Mouse (Mus musculus): ENCODE data around the gene Rgs7. TPM values are rescaled to one million over a fixed set of nuclear protein-coding genes. Genes with fewer than 3 reads are reported as not detected.

Rgs7 gene
- polyA plus RNA-seq, 1 experiment from 2014 or later, result 48.2 TPM

- no peak overlapping the region for H3K4me2 ChIP-seq
These were observed 19.2 kb downstream of the Rgs7 start for GRCm38 (mm10) chr1:175473060-175473459.

DNA sequence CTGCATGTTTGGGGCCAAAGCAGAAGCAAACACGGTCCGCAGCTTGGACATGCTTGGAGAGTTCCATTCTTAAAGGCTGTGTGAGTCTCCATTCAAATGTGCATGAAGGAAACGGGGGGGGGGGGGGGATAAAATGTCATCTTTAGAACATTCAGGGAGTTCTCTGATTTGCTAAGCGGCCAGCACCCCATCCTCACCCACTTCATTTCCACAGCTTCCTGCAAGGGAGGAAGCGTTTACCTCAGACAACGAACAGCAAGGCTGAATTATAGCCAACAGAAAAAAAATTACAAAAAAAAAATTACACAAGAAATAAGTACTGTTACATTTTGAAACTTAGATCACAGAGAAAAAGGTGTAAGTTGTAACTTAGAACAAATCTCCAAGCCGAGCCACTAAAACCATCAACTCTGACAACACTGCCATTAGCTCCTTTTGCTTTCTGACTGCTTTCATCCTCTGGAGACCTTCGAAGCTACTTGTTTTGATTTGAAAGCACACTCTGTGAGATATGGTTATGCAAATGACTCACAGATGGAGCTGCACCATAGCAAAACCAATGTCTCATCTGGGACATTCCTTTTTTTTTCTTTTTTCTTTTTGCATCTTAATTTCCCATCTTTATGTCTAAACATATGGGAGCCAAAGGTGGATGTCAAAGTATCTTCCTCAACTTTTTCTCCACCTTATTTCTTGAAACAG is 23.1 kb downstream of the Rgs7 start:
- no peak overlapping the region for H3K9ac ChIP-seq (replicated peaks)
- ATAC-seq (ENCODE audit: low FRiP score), result no peak
- WGBS, result 56% methylated on average over 8 of the region's 8 CpGs
- no peaks in the 10 kb centered on the region for H3K4me1 ChIP-seq
- H3K4me2 ChIP-seq, result no peak overlapping the region
- no peaks in the 10 kb centered on the region for H3K27me3 ChIP-seq (replicated peaks)
- no peaks in the 10 kb centered on the region for H3K9me3 ChIP-seq (replicated peaks)
- H3K36me3 ChIP-seq, result no peaks in the 10 kb centered on the region
- H3K27ac ChIP-seq (replicated peaks), result no peak overlapping the region
- H3K4me3 ChIP-seq (replicated peaks), result no peak overlapping the region

More at GRCm38 (mm10) chr1:175473060-175473459, 19.2 kb downstream of the Rgs7 start:
- Histone ChIP-seq H3K4me3 (replicated peaks) (no peak overlapping the region), H3K9ac (replicated peaks) (no peak overlapping the region), H3K27me3 (replicated peaks) (no peaks in the 10 kb centered on the region), H3K27ac (replicated peaks) (no peak overlapping the region), H3K9me3 (replicated peaks) (no peaks in the 10 kb centered on the region), H3K4me1 (no peaks in the 10 kb centered on the region), H3K36me3 (0 out of 2 replicates have a peak, but pooled peaks cover 6% of the 10 kb centered on the region)
- no peak for ATAC-seq (ENCODE audit: low FRiP score)
- WGBS, result 88% methylated on average over 5 of the region's 5 CpGs

GRCm38 (mm10) chr1:175464566-175464965 is 27.7 kb downstream of the Rgs7 start:
- Histone ChIP-seq H3K27me3 (replicated peaks) (no peaks in the 10 kb centered on the region), H3K36me3 (no peaks in the 10 kb centered on the region), H3K9me3 (replicated peaks) (no peaks in the 10 kb centered on the region), H3K4me2 (no peak overlapping the region), H3K27ac (replicated peaks) (no peak overlapping the region), H3K4me1 (no peaks in the 10 kb centered on the region), H3K9ac (replicated peaks) (no peak overlapping the region), H3K4me3 (replicated peaks) (no peak overlapping the region)
- no peak for ATAC-seq (ENCODE audit: low FRiP score)
- 85% methylated on average over 2 of the region's 2 CpGs for WGBS

- Histone ChIP-seq H3K9me3 (replicated peaks) (no peaks in the 10 kb centered on the region), H3K4me1 (no peaks in the 10 kb centered on the region), H3K4me3 (replicated peaks) (no peak overlapping the region), H3K36me3 (no peaks in the 10 kb centered on the region), H3K4me2 (no peak overlapping the region), H3K9ac (replicated peaks) (no peak overlapping the region), H3K27ac (replicated peaks) (no peak overlapping the region), H3K27me3 (replicated peaks) (no peaks in the 10 kb centered on the region)
- ATAC-seq (ENCODE audit: low FRiP score), result no peak
- WGBS, result 93% methylated on average over 2 of the region's 2 CpGs
These were observed 29.9 kb downstream of the Rgs7 start for GRCm38 (mm10) chr1:175462351-175462750.

DNA sequence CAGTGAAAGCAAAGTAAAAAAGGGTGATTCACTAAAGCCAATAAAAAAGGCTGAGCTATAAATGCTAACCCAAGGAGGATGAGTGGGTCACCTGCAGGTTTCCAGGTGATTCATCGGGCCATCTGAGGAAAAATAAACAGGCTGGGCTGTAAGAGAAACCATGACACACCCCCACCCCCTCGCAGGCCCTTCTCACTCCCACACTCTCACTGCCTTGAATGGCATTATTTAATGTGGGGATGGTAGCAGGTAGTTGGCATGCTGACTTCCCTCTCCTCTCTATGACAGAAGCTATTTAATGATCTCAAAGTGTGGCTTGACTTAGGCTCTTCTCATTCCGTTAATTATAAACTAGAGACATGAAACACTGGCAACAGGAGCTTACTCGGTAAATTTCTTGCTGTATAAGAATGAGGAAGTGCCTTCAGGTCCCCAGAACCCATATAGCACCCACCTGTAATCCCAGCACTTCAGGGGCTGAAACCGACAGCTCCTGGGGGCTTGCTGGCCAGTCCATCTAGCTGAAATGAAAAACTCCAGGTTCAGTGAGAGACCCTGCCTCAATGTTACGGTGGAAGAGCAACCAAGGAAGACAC is 38.2 kb downstream of the Rgs7 start:
- WGBS, result 85% methylated on average over 6 of the region's 6 CpGs

DNA sequence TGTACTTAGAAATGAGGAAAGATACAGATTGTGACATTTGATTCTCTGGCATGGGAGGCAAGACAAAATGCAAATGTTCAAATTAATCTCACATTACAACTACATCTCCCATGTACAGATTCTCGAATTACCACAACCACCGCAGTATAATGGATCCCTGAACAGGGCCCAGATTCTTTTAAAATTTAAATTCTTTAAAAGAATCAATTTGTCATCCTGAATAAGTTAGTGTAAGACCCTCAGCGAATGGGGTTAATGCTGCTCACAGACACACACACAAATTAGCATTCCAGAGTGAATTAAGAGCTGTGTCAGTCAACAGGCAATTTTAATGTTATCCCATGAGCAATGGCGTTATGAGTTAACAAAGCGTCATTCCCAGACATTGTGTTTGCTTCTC is 44.3 kb downstream of the Rgs7 start:
- H3K9me3 ChIP-seq (replicated peaks), result no peaks in the 10 kb centered on the region
- H3K27ac ChIP-seq (replicated peaks), result no peak overlapping the region
- H3K4me3 ChIP-seq (replicated peaks), result no peak overlapping the region
- no peaks in the 10 kb centered on the region for H3K36me3 ChIP-seq
- no peak overlapping the region for H3K4me2 ChIP-seq
- no peaks in the 10 kb centered on the region for H3K4me1 ChIP-seq
- H3K9ac ChIP-seq (replicated peaks), result no peak overlapping the region
- WGBS, result 59% methylated on average over 5 of the region's 5 CpGs
- no peak for ATAC-seq (ENCODE audit: low FRiP score)
- no peaks in the 10 kb centered on the region for H3K27me3 ChIP-seq (replicated peaks)

More for the DNA sequence above, 38.2 kb downstream of the Rgs7 start:
- H3K27ac ChIP-seq (replicated peaks), result no peak overlapping the region
- H3K4me2 ChIP-seq, result no peak overlapping the region
- no peak overlapping the region for H3K4me3 ChIP-seq (replicated peaks)
- H3K4me1 ChIP-seq, result no peaks in the 10 kb centered on the region
- no peaks in the 10 kb centered on the region for H3K36me3 ChIP-seq
- no peak overlapping the region for H3K9ac ChIP-seq (replicated peaks)
- no peaks in the 10 kb centered on the region for H3K9me3 ChIP-seq (replicated peaks)
- ATAC-seq (ENCODE audit: low FRiP score), result no peak
- H3K27me3 ChIP-seq (replicated peaks), result no peaks in the 10 kb centered on the region

- no peak overlapping the region for H3K9ac ChIP-seq (replicated peaks)
- no peaks in the 10 kb centered on the region for H3K9me3 ChIP-seq (replicated peaks)
- H3K4me3 ChIP-seq (replicated peaks), result no peak overlapping the region
- H3K4me1 ChIP-seq, result no peaks in the 10 kb centered on the region
- H3K4me2 ChIP-seq, result no peak overlapping the region
- no peak for ATAC-seq (ENCODE audit: low FRiP score)
- 97% methylated on average over 1 of the region's 1 CpGs for WGBS
- no peaks in the 10 kb centered on the region for H3K36me3 ChIP-seq
- H3K27me3 ChIP-seq (replicated peaks), result no peaks in the 10 kb centered on the region
- no peak overlapping the region for H3K27ac ChIP-seq (replicated peaks)
These were observed 49.4 kb downstream of the Rgs7 start for GRCm38 (mm10) chr1:175442939-175443338.

GRCm38 (mm10) chr1:175442025-175442424 is 50.3 kb downstream of the Rgs7 start:
- Histone ChIP-seq H3K4me3 (replicated peaks) (no peak overlapping the region), H3K9me3 (replicated peaks) (no peaks in the 10 kb centered on the region), H3K9ac (replicated peaks) (no peak overlapping the region), H3K27ac (replicated peaks) (no peak overlapping the region), H3K4me2 (no peak overlapping the region), H3K36me3 (no peaks in the 10 kb centered on the region), H3K27me3 (replicated peaks) (no peaks in the 10 kb centered on the region), H3K4me1 (no peaks in the 10 kb centered on the region)
- ATAC-seq (ENCODE audit: low FRiP score), result no peak
- 83% methylated on average over 6 of the region's 6 CpGs for WGBS

DNA sequence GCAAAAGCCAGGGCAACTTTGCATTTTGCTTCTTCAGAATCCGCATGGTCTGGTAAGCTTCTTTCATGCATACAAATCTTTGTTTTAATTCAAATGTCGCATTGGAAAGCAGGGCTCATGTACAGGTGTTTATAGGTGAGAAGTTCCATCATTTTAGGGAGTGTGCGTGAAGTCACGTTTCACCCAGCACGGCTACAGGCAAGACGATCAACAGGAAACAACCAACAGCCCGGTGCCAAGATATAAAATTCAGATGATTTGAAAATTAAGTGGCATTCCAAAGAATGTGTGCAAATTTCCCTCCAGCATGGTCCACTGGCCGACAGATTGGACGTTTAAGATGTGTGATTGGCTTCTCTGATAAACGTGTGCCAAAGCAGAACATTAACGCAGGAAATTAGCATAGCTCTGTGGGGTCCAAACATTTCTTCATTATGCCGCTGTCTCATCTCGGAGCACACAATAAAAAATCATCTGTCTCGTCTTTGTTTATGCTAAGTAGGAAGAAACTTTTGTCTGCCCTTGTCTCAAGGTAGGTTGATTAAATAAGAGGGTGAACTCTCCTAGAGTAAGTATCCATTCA is 58.6 kb downstream of the Rgs7 start:
- Histone ChIP-seq H3K4me1 (peaks cover 2% of the 10 kb centered on the region; the same call in 1 of the 2 replicates), H3K27ac (replicated peaks) (peak overlapping the region; percentile 23; the same call in 1 of the 2 replicates), H3K9ac (replicated peaks) (no peak overlapping the region), H3K4me2 (no peak overlapping the region), H3K9me3 (replicated peaks) (no peaks in the 10 kb centered on the region), H3K4me3 (replicated peaks) (no peak overlapping the region), H3K27me3 (replicated peaks) (no peaks in the 10 kb centered on the region), H3K36me3 (no peaks in the 10 kb centered on the region)
- WGBS, result 57% methylated on average over 14 of the region's 14 CpGs
- no peak for ATAC-seq (ENCODE audit: low FRiP score)

GRCm38 (mm10) chr1:175433128-175433527 is 59.2 kb downstream of the Rgs7 start:
- ATAC-seq (ENCODE audit: low FRiP score), result 0 out of 2 replicates have a peak, but pooled peaks have one; percentile 39
- Histone ChIP-seq H3K4me2 (no peak overlapping the region), H3K4me1 (peaks cover 2% of the 10 kb centered on the region; the same call in 1 of the 2 replicates), H3K9me3 (replicated peaks) (no peaks in the 10 kb centered on the region), H3K9ac (replicated peaks) (no peak overlapping the region), H3K27ac (replicated peaks) (0 out of 2 replicates have a peak overlapping the region, but pooled peaks have one; percentile 23), H3K4me3 (replicated peaks) (no peak overlapping the region), H3K27me3 (replicated peaks) (no peaks in the 10 kb centered on the region), H3K36me3 (no peaks in the 10 kb centered on the region)
- WGBS, result 77% methylated on average over 6 of the region's 6 CpGs

DNA sequence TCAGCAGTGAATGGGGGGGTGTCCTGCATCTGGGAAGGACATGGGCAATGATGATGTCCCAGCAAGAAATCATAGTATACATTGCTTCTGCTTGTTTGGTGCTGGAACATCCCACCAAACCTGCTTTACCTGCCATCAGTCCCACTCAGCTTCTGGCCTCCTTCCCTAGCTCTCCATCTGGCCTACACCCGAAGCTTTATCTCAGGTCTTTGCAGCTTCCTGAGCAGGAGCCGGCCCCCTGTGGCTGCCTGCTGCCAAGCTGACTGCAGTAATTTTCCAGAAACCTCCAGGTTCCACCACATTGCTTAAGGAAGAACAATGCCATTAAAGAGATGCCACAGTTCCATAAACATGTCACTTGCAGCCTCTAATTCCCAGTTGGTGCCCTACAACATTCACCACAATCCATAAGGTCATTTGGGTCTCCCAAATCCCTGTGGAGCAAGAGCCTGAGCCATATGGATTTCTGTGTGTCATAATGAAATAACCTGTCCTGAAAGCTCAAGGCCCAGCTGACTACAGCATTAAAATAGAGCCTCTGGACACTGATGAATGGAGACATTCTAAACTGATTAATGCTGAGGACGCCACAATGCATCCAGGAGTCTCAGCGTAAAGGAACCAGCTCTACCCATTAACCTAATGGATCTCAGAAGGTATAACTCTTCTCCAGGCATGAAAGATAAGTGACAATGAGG is 60.8 kb downstream of the Rgs7 start:
- Histone ChIP-seq H3K9ac (replicated peaks) (no peak overlapping the region), H3K9me3 (replicated peaks) (no peaks in the 10 kb centered on the region), H3K4me1 (peaks cover 2% of the 10 kb centered on the region; the same call in 1 of the 2 replicates), H3K36me3 (no peaks in the 10 kb centered on the region), H3K4me2 (no peak overlapping the region), H3K27ac (replicated peaks) (no peak overlapping the region), H3K27me3 (replicated peaks) (no peaks in the 10 kb centered on the region), H3K4me3 (replicated peaks) (no peak overlapping the region)
- no peak for ATAC-seq (ENCODE audit: low FRiP score)
- 43% methylated on average over 4 of the region's 4 CpGs for WGBS

All from neural tube, embryonic 15.5 days (tissue).